Mouse (Mus musculus) myocyte (in vitro differentiated cells): ENCODE results near the gene Pirb.

Experiments used
- E2F4 ChIP-seq: IDR thresholded peaks from one replicate; pipeline ENCODE4 v1.6.1; 2011; ENCODE audit warnings: mild to moderate bottlenecking, control low read depth, moderate library complexity; ENCODE audit not compliant: insufficient read depth
- MYOD1 ChIP-seq, 3 experiments: IDR thresholded peaks; one replicate each; pipeline ENCODE4 v1.6.1; 2011; ENCODE audit warnings: control low read depth in 2 of 3, low read depth in 2 of 3, mild to moderate bottlenecking in 2 of 3, moderate library complexity in 1 of 3; ENCODE audit not compliant: insufficient read length in 2 of 3, control insufficient read depth in 1 of 3
- TCF3 ChIP-seq: IDR thresholded peaks from one replicate; pipeline ENCODE4 v1.6.1; 2011; ENCODE audit warnings: low read depth, control low read depth; ENCODE audit not compliant: insufficient read length

GRCm38 (mm10) chr7:3675228-3675548, 45.0 kb downstream of the Pirb start:
- TF ChIP-seq MYOD1 (IDR thresholded peaks at IDR 0.05; ENCODE audit: control insufficient read depth in 1 of 3, insufficient read length in 2 of 3, low read depth in 2 of 3) (no peak), TCF3 (no peak), E2F4 (no peak)
